Mouse (Mus musculus) brain, embryonic 18.5 days (tissue): Measurements from ENCODE around the gene C5ar1.
"Not testable (repeated sequence)": the region's sequence is repeated elsewhere in the genome, so short reads cannot be mapped to it uniquely, and the experiment has no call there.

Source experiments
- DNase-seq: peaks from one replicate; pipeline ENCODE4 v3.0.0-alpha.2; 2012; ENCODE audit warnings: low read depth, low spot score

The C5ar1 gene

DNA sequence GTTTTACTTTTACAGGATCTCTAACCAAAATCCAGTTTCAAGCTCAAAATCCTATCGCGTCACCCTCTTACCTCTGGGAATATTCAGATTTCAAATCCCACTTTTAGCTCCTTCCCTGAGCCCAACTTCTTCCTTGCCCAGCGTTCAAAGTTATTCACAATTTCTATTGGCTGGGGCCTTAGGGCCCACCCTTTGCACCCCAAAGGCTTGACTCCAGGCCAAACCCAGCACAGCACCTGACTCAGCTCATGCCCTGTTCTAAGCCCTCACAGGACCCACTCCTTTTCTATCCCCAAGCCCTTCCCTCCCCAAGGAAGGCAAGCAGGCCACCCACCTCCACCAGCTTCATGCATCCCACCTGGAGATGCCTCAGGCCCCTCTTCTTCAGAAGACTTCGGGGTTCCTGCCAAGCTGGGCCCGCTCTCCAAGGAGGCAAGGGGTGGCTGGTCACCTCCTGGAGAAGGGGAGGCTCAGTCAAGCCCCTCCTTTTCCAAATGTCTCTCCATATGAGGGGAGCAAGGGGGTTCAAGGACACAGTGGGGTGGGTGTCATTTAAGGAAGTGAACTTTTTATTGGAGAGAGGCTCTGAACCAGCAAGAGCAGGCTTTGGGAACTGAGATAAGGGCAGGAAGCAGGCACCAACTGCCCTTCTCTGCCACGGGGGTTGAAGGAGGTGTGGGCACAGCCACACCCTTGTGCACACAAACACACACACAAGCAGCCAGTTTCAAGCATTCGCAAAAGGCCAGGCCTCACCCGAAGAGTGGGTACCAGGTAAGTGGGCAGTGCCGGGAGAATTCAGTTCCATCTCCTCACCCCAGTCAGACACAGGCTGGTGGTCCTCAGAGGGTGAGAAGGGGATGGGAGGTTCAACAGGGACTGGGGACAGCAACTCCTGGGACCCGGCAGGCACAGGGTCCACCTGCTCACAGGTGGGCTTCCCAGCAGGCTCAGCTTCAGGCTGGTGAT is 15.9 kb upstream of the C5ar1 start:
- no peak for DNase-seq

DNA sequence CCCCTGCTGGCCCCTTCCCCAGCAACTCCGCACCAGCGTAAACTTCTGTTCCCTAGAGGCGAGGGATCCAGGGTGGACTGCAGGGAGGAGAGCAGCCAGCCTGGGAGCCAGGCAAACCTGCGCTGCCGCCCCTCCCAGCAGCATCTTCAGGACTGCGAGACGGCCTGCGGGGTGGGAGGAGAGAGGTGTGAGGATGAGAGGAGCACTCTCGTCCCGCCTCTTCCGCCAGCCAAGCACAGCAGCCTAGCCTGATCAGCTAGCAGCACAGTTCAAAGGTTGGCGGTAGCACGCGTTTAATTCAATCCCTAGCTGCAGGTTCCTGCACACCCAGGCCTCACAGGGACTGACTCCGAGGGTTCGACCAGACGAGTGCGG is 14.4 kb upstream of the C5ar1 start:
- DNase-seq, result no peak

DNA sequence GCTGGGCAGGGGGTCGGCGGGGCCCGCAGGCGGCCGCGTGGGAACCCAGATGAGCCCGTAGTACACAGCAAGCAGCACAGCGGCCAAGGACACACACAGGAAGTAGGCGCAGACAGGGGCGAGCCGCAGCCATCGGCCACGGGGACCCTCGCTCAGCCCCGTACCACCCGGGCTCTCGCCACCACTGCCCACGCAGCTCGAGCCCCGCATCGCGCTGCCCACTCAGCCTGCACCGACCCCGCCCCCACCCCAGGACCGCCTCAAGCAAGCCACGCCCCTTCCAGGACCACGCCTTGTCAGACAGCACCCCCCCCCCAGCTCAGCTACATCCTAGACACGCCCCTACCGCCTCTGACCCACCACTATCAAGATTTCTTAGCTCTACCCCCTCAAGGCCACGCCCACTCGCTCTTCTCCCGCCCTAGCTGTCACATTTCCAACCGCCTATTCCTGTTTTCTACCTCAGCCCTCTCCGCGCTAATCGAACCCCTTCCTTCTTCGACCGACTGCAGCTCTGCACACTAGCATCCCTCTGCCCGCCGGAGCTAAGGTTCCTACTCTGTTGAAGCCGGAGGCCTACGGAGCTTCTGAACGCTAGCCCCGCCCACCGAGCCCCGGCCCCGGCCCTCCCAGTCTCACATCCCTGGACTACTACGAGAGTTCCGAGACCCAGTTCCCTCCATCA is 13.9 kb upstream of the C5ar1 start, which contains the start of gene Inafm1:
Inafm1 (minus strand) TSS at position 537 of the 685 bp plus-strand sequence.
- DNase-seq, result peak; percentile 85

DNA sequence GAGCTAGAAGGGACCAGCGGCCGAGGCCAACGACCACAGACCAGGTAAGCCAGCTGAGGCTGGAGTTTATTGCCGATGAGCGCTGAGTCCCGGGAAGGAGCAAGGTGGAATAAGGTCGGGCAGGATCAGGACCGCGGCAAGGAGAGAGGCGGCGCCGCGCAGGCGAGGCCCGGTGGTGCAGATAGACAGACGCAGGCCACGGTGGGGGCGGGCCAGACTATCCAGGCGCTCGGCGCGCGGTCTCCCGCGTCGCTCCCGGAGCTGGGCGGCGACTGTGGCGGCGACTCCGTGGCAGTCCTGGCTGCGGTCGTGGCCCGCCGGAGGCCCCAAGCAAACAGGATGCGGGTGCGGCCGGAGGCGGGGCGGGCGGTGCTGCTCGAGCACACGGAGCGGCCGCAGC is 13.3 kb upstream of the C5ar1 start:
- DNase-seq, result no peak

DNA sequence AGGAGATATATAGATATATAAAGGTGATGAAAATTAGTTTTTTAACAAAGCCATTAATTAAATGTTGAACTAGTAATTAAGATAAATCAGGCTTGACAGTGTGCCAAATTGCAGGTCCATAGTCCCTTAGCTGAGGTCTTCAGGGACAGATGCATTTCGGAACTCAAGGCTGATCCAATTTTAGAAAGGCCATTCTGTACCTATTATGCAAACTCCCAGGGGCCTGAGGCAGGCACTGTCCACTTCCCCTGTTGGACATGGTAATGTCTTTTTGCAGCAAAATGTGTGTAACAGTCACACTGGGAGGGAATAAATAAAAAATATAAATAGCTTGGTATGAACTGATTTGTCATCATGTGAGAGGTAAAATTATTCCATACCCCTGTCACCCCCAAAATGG is 11.8 kb upstream of the C5ar1 start:
- DNase-seq, result no peak

DNA sequence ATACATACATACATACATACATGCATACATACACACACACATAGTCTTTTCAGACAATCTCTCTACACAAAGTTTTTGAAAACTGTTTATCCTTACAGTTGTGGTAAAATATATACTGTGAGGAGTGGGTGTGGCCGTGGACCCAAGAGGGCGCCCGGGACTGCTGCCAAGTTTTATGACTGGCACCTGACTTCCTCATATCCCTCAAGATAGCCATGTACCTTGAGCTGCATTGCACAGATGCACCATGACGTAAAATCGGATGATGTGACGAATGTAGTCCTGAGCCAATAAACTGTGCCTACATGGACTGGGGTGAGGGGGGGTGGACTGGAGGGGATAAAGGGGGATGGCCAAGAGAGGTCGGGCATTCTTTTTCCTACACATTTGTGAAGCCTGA is 7.3 kb upstream of the C5ar1 start:
- not testable (repeated sequence) for DNase-seq

DNA sequence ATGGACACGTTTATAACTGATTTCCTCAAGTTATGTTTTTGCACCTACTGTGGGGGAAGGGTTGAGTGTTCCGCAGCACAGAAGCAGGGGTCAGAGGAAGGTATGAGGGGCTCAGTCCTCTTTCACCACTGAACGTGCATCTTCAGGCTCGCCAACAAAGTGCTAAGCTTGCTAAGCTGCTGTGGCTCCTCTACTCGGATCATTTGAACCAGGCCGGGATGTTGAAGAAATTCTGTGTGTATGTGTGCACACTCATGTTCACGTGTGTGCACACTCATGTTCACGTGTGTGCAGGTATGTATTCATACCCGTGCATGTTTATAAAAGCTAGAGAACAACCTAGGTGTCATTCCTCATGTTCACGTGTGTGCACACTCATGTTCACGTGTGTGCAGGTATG is 6.5 kb upstream of the C5ar1 start:
- no peak for DNase-seq

DNA sequence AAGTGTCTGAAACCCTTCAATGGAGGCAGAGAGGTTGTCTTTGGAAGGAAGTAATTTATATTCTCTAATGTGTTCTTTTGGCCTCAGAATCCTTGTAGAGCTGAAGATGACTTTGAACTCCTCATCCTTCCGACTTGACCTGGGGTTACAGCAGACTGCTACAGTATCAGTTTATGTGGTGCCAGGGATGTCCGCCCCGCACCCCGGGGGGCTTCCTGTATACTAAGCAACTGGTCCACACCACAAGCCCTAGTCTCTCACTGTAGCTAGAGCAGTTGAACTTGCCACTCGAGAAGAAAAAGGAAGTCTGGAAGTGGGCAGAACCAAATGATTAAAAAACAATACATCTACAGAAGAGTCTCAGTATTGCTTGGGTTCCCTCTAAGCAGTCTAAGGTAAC is 4.5 kb upstream of the C5ar1 start:
- DNase-seq, result no peak

DNA sequence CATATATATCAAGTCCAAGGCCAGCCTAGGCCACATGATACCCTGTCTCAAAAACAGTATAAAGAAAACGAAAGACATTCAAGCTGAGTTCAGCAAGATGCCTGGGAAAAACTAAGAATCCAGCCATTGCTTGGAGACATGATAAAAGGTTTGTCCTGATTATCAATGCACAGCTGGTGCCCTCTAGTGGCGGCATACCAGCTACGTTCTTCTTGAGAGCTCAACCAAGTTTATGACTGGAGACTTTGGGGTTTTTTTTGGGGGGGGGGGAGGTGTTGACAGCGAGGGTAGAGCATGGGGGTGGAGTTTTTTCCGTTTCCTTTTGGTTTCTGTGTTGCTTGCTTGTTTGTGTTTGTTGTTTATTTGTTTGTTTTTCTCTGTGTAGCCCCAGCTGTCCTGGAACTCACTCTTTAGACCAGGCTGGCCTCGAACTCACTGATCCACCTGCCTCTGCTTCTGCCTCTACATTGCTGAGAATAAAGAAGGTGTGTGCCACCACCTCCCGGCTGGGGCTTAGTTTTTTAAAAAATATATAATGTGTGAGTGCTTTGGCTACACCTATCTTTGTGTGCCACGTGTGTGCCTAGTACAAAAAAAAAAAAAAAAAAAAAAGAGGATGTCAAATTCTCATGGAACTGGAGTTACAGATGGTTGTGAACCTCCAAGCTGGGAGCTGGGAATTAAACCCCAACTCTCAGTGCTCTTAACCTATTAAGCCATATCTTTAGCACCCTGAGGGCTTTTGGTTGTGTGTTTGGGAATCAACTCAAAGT is 3.9 kb upstream of the C5ar1 start:
- no peak for DNase-seq

DNA sequence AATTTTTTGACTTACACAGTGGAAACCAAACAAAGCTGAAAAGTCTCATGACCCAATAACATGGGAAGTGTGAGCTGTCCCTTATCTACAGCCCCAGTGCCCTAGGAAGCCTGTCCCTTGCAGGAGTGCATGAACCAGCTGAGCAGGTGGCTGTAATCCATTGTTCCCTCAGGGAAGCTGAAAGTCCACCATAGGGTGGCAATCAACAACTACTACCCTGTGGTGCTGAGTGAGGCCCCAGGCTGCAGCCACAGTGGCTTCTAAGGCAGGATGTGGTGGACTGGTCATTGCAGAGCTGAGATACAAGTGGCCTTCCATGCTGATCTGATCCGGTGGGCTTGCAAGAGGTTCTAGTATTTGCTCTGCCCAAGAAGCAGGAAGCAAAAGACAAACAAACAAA is 1.8 kb upstream of the C5ar1 start:
- no peak for DNase-seq

DNA sequence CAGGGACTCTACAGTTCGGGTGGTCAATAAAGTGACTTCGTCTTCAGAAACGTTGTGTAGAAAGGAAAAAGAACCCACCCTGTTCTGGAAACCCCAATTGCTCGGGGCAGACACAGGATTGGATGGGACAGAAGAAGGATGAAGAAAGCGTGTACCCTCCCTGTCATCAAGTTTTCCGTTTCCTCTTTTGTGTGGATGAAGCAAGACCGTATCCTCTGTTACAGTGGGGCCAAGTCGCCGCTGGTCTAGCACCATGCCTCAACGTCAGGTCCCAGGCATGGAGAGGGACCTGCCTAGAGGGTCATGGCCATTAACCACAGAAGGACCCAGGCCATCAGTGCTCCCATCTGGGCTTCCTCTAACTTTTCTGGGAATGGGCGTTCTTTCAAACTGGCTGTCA is 1.5 kb downstream of the C5ar1 start:
- DNase-seq, result no peak

DNA sequence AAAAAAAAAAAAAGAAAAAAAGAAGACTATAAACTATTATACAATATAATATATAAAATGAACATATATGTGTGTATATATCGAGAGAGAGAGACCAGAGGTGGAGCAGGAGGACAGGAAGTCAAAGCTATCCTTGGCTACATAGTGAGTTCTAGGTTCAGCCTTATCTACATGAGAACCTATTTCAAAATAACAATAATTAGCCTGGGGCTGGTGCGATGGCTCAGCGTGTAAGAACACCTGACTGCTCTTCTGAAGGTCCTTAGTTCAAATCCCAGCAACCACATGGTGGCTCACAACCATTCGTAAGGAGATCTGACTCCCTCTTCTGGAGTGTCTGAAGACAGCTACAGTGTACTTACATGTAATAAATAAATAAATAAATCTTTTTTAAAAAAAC is 3.4 kb downstream of the C5ar1 start:
- DNase-seq, result not testable (repeated sequence)

DNA sequence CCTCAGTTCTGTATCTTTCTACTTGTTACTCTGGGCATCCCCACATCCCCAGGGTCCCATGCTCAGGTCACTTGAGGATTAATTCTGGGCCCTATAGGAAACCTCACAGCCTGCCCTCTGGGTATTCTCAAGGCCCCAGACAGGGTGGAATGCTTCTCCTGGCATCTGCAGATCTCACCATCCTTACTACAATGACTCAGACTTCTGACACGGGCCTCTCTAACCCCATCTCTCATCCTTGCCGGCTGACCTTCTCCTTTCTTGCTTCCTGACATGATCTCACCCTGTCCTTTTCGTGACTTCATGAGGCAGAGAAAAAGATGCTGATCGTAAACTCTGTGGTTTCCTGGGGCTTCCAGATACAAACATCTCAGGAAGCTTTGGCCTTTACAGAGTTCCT is 5.1 kb downstream of the C5ar1 start:
- DNase-seq, result no peak

DNA sequence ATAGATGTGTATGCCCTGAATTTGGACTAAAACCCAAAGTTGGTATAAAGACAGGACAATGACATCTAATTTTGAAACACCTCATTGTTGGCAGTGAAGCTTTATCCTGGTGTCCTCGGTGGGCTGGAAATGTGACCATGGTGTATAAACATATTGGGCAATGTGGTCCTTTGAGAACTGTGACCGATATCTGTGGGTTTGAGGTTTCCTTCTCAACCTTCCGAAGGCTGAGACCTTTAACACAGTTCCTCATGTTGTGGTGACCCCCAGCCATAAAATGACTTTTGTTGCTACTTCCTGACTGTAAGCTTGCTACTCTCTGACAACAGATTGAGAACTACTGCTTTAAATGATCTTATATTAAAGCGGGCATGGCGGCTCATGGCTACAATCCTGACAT is 8.7 kb downstream of the C5ar1 start:
- no peak for DNase-seq

DNA sequence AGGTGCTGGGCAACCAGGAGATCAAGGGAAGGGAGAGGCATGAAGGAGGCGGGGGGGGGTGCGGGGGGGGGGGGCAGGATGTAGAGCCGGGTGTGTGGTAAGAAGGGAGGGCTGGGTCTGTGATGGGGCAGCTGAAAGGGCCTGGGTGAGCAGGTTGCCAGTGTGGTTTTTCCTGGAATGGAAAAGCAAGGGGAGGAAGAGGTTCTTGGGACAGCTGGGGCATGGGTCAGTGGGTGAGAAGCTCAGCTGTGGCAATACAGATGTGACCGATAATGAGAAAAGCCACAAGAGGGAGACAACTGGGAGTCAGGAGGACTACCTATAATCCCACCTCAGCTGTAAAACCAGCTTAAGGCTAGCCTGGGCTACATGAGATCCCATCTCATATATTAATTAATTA is 13.4 kb downstream of the C5ar1 start:
- DNase-seq, result no peak

DNA sequence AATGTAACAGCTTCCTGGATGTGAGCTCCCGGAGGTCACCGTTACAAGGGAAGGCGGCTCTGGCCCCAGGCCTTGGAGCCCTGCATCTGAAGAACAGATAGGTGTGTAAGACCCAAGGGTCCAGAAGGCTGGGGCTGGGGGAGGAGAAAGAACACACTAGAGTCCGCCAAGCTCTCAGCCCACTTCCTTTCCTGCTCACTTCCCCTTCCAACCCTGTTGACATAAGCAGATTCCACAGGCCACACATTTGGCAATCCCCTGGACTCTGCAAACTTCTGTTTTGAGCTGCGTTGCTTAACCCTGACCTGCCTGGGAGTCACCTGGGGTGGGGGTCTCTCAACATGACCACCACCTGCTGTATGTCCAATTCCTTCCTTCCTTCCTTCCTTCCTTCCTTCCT is 15.3 kb downstream of the C5ar1 start, which contains the start of gene C5ar2:
C5ar2 (minus strand) TSS at position 88 of the 400 bp plus-strand sequence.
- DNase-seq, result no peak

DNA sequence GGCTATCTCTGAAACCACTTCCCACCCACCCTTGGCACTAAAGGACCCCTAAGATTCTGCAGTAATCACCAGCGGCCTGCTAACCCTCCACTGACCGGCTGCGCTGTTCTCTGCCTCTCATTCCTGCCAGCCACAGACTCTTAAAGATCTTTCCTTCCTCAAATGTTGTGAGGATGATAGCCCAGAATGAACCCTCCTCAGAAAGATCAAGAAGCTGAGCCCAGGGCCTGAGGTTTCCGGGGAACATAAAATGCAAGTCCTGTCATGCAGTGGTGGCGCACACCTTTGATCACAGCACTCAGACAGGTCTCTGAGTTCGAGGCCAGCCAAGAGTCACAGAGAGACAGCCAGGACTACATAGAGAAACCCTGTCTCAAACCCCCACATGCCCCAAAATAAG is 17.1 kb downstream of the C5ar1 start:
- DNase-seq, result no peak

DNA sequence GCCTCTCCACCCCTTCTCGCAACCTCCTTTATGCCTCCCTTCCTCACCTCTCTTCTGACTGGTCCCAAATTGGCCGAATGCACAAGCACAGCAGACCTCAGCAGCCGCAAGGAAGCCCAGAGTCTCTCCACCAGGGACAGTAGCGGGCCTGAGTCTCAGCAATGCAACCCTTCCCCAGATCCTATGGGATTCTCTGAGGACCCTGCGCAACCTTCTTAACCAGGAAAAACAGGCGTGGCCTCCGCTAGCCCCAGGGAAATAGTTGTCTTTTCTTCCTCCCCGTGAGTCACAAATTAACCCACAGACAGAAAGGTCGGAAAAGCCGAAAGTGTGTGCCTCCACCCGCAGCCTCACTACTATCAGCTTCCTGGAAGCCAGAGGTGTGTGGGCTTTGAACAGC is 17.6 kb downstream of the C5ar1 start:
- DNase-seq, result no peak

DNA sequence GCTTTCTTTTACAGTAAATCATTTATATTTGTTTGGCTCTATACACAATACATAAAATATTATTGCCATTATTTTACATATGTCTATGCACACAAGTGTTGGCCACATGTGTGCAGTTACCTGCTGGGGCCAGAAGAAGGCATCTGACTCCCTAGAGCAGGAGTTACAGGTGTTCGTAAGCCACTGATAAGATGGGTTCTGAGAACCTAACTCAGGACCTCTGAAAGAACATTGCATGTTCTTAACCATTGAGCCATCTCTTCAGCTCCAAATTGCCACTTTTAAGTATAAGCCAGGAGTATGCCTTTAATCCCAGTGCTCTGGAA is 18.4 kb downstream of the C5ar1 start:
- no peak for DNase-seq

DNA sequence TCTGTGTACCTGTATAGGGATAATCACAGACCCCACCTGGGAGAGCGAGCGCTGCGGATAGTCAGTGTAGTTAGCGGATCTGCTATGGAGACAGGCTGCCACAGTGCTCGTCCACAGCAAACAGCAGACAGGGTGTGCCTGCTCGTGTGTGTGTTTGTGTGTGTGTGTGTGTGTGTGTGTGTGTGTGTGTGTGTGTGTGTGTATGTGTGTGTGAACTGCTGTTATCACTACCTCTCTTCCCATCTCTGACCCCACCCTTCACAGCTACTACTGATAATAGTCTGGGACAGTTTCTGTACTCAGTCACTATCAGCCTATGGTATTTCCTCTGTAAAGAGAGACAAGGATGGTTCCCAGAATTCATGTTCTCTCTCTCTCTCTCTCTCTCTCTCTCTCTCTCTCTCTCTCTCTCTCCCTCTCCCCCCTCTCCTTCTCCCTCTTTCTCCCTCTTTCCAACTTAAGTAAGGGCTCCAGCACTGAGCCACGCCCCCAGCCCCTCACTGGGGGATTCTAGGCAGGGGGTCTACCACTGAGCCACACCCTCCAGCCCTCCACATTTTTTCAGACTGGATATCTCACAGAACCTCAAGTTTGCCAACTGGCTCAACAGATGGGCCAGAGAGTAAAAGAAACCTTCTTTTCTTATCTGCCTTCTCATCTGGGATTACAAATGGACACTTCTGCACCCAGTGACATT is 18.9 kb downstream of the C5ar1 start:
- DNase-seq, result no peak

DNA sequence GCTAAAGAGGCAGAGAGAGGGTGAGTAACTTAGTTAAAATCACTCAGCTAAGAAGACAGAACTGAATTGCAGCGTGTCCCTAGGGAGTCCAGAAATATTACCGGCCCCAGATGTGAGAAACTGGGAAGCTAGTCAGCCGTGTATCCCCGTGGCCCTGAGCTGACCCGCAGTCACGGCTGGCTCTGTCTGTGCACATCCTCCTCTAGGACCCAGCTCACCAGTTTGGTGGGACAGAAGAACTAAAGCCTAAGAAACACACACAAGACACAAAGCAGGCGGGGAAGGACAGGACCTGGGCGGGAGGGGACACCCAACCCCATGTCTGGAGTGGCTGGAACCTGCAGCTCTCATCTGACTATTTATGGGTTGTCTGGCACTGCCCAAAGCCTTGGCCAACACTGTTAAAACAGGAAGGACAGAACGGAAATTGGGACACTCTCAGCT is 19.8 kb downstream of the C5ar1 start:
- DNase-seq, result no peak

DNA sequence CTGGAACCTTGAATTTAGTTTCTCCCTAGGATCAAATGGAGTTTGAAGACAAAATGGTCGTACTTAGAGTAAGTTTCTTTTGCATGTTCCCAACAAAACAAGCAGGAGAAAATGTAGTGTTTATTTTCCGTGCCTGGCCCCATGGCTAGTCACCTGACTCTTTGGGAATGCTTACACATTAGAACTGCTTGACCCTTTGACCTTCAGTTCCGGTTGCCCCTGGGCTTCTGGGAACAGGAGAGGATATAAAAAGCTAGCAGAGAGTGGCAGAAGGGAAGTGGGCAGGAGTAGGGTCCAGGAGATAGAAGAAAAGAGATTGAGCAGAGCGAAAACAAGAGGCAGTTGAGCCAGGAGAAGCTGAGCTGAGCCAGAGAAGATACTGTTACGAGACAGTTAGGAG is 29.5 kb downstream of the C5ar1 start:
- DNase-seq, result no peak
